Mouse (Mus musculus) erythroblast, adult 5-6 weeks (primary cell): ENCODE data around the gene Mstn. TPM values are rescaled to one million over a fixed set of nuclear protein-coding genes. Genes with fewer than 3 reads are reported as not detected.

ENCODE experiments used
- ATAC-seq: replicated peaks from 2 replicates; pipeline ENCODE4 v1.8.0; 2016; ENCODE audit warnings: moderate number of reproducible peaks, mild to moderate bottlenecking, moderate TSS enrichment, inconsistent platforms; ENCODE audit not compliant: poor library complexity, low FRiP score, severe bottlenecking
- total RNA-seq, 2 experiments: library from RNA; stranded (forward) in 1 of 2; stranded (reverse) in 1 of 2; fragments of 150-400 nt in 1 of 2; fragments of 200-764, 138-1000 nt in 1 of 2; gene quantifications; 2 replicates each; pipeline versions ENCODE4 v1.2.3 to v1.2.4; 2015 to 2017; ENCODE audit warnings: low replicate concordance in 2 of 2

The Mstn gene
- total RNA-seq (2015; ENCODE audit: low replicate concordance) (not detected in 2 replicates), total RNA-seq (2017; ENCODE audit: low replicate concordance) (not detected in 2 replicates)

- no peak for ATAC-seq
Observed at GRCm38 (mm10) chr1:53061340-53061739, at the start of gene Mstn. TSS of gene Mstn (plus strand) at chr1:53061640.

GRCm38 (mm10) chr1:53014716-53015115, 46.7 kb upstream of the Mstn start:
- ATAC-seq = no peak

- no peak for ATAC-seq
Observed at GRCm38 (mm10) chr1:53015606-53016005, 45.8 kb upstream of the Mstn start.

- no peak for ATAC-seq
Observed at GRCm38 (mm10) chr1:53018746-53019505, 42.5 kb upstream of the Mstn start.

GRCm38 (mm10) chr1:53020079-53020478, 41.4 kb upstream of the Mstn start, which contains the start of gene 1700019D03Rik:
TSS of gene 1700019D03Rik (minus strand) at chr1:53020179.
- ATAC-seq = no peak

- no peak for ATAC-seq
Observed at GRCm38 (mm10) chr1:53032550-53032949, 28.9 kb upstream of the Mstn start.

- no peak for ATAC-seq
Observed at GRCm38 (mm10) chr1:53037443-53037871, 24.0 kb upstream of the Mstn start.

- no peak for ATAC-seq
Observed at GRCm38 (mm10) chr1:53049763-53050427, 11.5 kb upstream of the Mstn start.

- ATAC-seq = no peak
Observed at GRCm38 (mm10) chr1:53053087-53054022, 8.1 kb upstream of the Mstn start.

GRCm38 (mm10) chr1:53059106-53059505, 2.3 kb upstream of the Mstn start:
- no peak for ATAC-seq

GRCm38 (mm10) chr1:53060499-53060898, 941 bp upstream of the Mstn start:
- no peak for ATAC-seq

GRCm38 (mm10) chr1:53061871-53062608, 600 bp downstream of the Mstn start:
- ATAC-seq = no peak

GRCm38 (mm10) chr1:53063921-53064320, 2.5 kb downstream of the Mstn start:
- ATAC-seq = no peak

GRCm38 (mm10) chr1:53069726-53070514, 8.5 kb downstream of the Mstn start:
- ATAC-seq = no peak

- ATAC-seq = no peak
Observed at GRCm38 (mm10) chr1:53070664-53071175, 9.3 kb downstream of the Mstn start.

GRCm38 (mm10) chr1:53076656-53077055, 15.2 kb downstream of the Mstn start:
- ATAC-seq = no peak

- no peak for ATAC-seq
Observed at GRCm38 (mm10) chr1:53079876-53080275, 18.4 kb downstream of the Mstn start.

GRCm38 (mm10) chr1:53080603-53081002, 19.2 kb downstream of the Mstn start:
- ATAC-seq = no peak
